Mouse (Mus musculus): ENCODE results near the gene Rab43.

GRCm38 (mm10) chr6:87746059-87746458 lies 65.9 kb downstream of the Rab43 start:
- TF ChIP-seq CTCF (IDR thresholded peaks at IDR 0.05; ENCODE audit: borderline replicate concordance, insufficient read depth, low read length) = no peak
- no peak for TF ChIP-seq POLR2A (IDR thresholded peaks at IDR 0.05; ENCODE audit: low read depth, low read length)

Data from embryonic fibroblast, embryonic 13.5 days (primary cell).